Mouse (Mus musculus) testis, adult 2 months (tissue): ENCODE data around the gene 1700001O22Rik. TPM values are rescaled to one million over a fixed set of nuclear protein-coding genes. Genes with fewer than 3 reads are reported as not detected.

Source experiments
- H3K27ac ChIP-seq: fragments of 200-500 bp; 2 replicates; pipeline ENCODE4 v1.5.1; 2012; ENCODE audit warnings: low read depth, low read length; ENCODE audit not compliant: control insufficient read depth, insufficient read depth
- H3K27me3 ChIP-seq: fragments of 200-500 bp; 2 replicates; pipeline ENCODE4 v1.6.1; 2012; ENCODE audit warnings: mild to moderate bottlenecking, low read length, moderate library complexity; ENCODE audit not compliant: control insufficient read depth, insufficient read depth
- H3K36me3 ChIP-seq: fragments of 200-500 bp; 2 replicates; pipeline ENCODE4 v1.6.1; 2012; ENCODE audit warnings: mild to moderate bottlenecking, low read length; ENCODE audit not compliant: control insufficient read depth, insufficient read depth
- H3K4me1 ChIP-seq: fragments of 200-500 bp; 2 replicates; pipeline ENCODE4 v1.6.1; 2012; ENCODE audit warnings: low read length; ENCODE audit not compliant: control insufficient read depth, insufficient read depth
- H3K4me3 ChIP-seq: fragments of 200-500 bp; 2 replicates; pipeline ENCODE4 v1.5.1; 2012; ENCODE audit warnings: low read depth, mild to moderate bottlenecking, low read length, moderate library complexity, mixed read lengths; ENCODE audit not compliant: control insufficient read depth
- CTCF ChIP-seq: fragments of 200-500 bp; IDR thresholded peaks from 2 replicates; pipeline ENCODE4 v1.5.1; 2012; ENCODE audit warnings: low read depth, mild to moderate bottlenecking, inconsistent platforms, low read length, moderate library complexity; ENCODE audit not compliant: control insufficient read depth, insufficient read depth, insufficient replicate concordance
- POLR2A ChIP-seq: fragments of 200-500 bp; IDR thresholded peaks from 2 replicates; pipeline ENCODE4 v1.6.1; 2012; ENCODE audit warnings: low read depth, mild to moderate bottlenecking, inconsistent platforms, low read length, moderate library complexity; ENCODE audit not compliant: control insufficient read depth
- polyA plus RNA-seq: library from polyadenylated mRNA; depleted of rRNA; stranded (reverse); fragments of >200 nt; gene quantifications from 2 replicates; pipeline ENCODE4 v1.2.3, GENCODE M21; 2012; rRNA removed

Gene 1700001O22Rik
- 905 and 964 TPM in 2 replicates for polyA plus RNA-seq

DNA sequence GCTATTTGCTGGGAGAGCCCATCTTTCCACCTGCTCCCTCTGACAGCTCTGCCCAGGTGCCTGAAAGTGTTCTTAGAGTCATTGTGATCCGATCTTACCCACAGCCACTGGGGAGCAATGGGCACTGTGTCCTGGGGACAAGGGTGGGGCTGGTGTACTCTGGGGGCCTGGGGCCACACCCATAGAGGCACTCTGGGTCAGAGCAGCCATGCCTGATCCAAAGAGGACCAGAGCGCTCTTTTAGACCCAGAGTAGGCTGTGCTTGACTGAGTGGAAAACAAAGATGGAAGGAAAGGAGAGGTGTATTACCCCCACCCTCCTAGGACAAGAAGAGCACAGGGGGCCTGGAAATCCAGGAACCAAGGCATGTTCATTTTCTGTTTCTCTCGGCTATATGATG lies at the start of gene 1700001O22Rik:
Gene 1700001O22Rik (minus strand): TSS at position 58 of the 400 bp plus-strand sequence.
- Histone ChIP-seq H3K27me3 (no peaks in the 10 kb centered on the region), H3K27ac (no peak within 1 kb of the TSS), H3K36me3 (no peaks in the 10 kb centered on the region), H3K4me1 (peaks cover 10% of the 10 kb centered on the region), H3K4me3 (peak within 1 kb of the TSS; percentile 74)
- no peak for TF ChIP-seq CTCF
- no peak; the same call in 1 of the 2 replicates for TF ChIP-seq POLR2A

DNA sequence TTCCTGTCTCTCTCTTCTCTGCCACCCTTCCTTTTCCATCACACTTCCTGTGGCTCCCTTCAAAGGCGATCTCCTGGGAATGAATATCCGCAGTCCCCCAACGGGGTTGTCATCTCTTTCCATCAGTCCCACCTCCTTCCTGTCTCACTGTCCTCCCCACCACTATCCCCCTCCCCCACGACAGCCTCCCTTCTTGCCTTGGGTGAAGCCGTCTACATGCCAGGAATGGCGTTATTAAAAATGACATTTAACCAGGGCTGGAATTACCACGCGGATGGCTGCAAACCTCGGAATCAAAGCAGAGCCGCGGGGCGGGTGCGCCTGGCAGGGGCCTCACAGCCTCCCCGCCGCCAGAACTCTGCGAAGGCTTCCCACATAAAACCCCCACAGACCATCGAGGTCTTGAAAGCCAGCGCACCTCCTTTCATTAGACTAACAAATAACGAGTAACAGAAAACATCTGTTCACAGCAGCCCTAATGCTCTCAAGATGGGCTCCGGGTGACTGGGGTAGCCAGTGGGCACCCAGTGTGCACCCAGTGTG lies 49.4 kb upstream of the 1700001O22Rik start:
- TF ChIP-seq CTCF (no peak), POLR2A (no peak)
- Histone ChIP-seq H3K36me3 (no peaks in the 10 kb centered on the region), H3K4me1 (no peaks in the 10 kb centered on the region), H3K4me3 (no peak overlapping the region), H3K27me3 (no peaks in the 10 kb centered on the region), H3K27ac (no peak overlapping the region)

DNA sequence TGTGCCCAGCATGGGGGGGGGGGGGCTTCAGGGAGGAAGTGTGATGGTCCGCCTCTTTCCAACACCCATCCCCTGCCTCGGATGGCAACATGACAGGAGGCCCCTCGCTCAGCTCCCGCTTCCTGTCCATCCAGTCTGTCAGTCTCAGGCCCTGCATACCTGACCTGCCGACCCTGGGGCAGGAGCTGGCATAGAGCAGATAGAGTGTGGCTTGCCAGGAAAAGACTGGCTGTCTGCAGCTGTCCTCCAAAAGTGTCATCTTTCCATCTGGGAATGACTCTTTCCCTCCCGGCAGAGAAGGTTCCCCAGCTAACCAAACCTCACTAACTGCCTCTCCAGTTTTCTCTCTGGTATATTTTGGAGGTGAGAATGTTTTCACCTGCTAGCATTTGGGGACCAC lies 47.1 kb upstream of the 1700001O22Rik start:
- no peaks in the 10 kb centered on the region; the same call in 1 of the 2 replicates for H3K4me1 ChIP-seq
- no peaks in the 10 kb centered on the region for H3K27me3 ChIP-seq
- no peak for TF ChIP-seq POLR2A
- TF ChIP-seq CTCF = no peak
- H3K36me3 ChIP-seq = no peaks in the 10 kb centered on the region
- no peak overlapping the region for H3K27ac ChIP-seq
- H3K4me3 ChIP-seq = no peak overlapping the region

DNA sequence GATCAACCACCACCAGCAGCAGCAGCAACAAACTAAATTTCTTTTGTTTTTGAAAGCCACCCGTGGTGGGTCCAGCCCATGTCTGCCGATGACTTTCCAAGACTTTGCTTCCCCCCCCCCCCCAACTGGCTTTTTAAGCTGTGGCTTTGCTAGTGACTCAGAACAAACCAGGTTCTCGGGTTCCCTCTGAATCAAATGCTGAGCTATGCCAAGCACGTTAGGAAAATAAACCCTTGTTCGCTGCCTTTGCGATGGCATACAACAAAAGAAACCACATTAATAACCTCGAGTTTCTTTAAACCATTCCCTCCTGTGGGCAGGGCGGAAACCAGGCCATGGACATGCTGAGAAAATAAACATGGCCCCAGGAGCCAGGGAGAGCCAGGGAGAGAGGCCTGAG lies 44.7 kb upstream of the 1700001O22Rik start:
- H3K36me3 ChIP-seq = no peaks in the 10 kb centered on the region
- peaks cover 5% of the 10 kb centered on the region for H3K4me1 ChIP-seq
- TF ChIP-seq CTCF (no peak), POLR2A (no peak)
- no peak overlapping the region for H3K27ac ChIP-seq
- H3K27me3 ChIP-seq = no peaks in the 10 kb centered on the region; the same call in 1 of the 2 replicates
- no peak overlapping the region for H3K4me3 ChIP-seq

DNA sequence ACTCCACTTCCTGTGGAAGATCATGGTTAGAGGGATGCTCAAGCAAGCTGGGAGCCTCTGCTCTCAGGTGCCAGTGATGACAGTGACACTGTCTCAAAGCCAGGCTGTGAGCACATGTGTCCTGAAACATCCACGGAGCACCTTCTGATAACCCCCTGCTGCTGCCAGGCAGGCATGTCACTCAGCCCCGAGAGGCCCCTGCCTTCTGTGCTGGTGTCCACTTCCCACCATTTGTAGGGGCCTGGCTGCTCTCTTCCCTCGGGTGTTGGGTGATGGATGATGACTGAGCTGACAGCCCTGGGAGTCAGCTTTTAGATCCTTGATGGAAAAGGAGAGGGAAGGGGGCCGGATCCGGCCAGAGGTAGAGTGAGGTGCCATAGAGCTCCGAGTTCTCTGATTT lies 43.3 kb upstream of the 1700001O22Rik start:
- TF ChIP-seq CTCF = no peak
- TF ChIP-seq POLR2A = no peak
- Histone ChIP-seq H3K4me1 (peaks cover 5% of the 10 kb centered on the region), H3K27me3 (no peaks in the 10 kb centered on the region; the same call in 1 of the 2 replicates), H3K27ac (no peak overlapping the region), H3K4me3 (no peak overlapping the region), H3K36me3 (no peaks in the 10 kb centered on the region)

DNA sequence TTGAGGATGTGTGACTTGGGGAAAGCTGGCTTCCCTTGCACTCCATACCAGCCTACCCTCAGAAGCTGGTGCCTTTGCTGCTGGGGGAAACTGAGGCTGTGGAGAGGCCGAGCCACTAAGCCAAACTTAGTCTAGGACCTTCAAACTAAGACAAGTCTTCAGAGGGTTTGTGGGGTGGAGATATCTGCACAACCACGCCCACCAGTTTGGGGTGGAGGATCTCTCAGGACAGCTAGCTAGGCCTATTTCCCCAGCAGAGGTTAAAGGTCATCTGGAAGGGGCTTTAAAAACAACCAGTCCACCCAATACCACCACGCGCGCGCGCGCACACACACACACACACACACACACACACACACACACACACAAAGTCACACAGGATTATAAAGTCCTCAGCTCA lies 42.8 kb upstream of the 1700001O22Rik start:
- peaks cover 5% of the 10 kb centered on the region for H3K4me1 ChIP-seq
- no peaks in the 10 kb centered on the region; the same call in 1 of the 2 replicates for H3K27me3 ChIP-seq
- no peak overlapping the region for H3K27ac ChIP-seq
- H3K36me3 ChIP-seq = no peaks in the 10 kb centered on the region
- H3K4me3 ChIP-seq = no peak overlapping the region
- no peak for TF ChIP-seq POLR2A

DNA sequence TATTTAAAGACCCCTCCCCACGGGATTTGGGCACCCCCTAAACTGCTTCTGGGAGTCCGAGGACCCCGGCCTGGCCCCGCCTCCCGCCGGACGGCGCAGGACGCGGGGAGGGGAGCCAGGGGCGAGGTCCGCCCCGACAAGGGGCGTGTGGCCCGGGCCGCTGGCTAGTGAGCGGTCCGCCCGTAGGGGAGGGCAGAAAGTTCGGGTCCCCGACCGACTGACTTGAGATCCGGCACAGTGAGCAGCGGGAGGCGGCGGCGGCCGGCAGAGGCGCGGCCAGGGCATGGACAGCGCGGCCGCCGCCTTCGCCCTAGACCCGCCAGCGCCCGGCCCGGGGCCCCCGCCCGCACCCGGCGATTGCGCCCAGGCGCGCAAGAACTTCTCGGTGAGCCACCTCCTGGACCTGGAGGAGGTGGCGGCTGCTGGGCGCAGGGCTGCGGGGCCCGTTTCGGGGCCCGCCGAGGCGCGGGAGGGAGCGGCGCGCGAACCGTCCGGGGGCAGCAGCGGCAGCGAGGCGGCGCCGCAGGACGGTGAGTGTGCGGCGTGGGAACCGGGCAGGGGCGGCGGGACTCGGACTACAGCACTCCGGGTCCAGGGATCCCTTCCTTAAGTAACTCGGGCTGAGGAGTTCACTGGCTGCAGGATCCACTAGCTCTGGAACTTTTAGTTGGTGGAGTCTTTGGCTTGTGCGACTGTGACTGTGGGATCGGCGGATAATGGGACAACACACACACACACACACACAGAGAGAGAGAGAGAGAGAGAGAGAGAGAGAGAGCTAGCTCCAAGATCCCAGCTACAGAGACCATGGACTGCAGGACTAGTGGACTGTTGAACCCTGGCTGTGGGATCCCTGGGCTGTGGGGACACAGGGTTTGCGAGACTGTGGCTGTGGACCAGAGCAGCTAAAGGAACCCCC lies 42.0 kb upstream of the 1700001O22Rik start:
- no peak overlapping the region for H3K27ac ChIP-seq
- H3K4me1 ChIP-seq = peaks cover 5% of the 10 kb centered on the region
- peak overlapping the region; percentile 12 for H3K4me3 ChIP-seq
- TF ChIP-seq POLR2A (no peak), CTCF (no peak)
- H3K27me3 ChIP-seq = no peaks in the 10 kb centered on the region; the same call in 1 of the 2 replicates
- no peaks in the 10 kb centered on the region for H3K36me3 ChIP-seq

DNA sequence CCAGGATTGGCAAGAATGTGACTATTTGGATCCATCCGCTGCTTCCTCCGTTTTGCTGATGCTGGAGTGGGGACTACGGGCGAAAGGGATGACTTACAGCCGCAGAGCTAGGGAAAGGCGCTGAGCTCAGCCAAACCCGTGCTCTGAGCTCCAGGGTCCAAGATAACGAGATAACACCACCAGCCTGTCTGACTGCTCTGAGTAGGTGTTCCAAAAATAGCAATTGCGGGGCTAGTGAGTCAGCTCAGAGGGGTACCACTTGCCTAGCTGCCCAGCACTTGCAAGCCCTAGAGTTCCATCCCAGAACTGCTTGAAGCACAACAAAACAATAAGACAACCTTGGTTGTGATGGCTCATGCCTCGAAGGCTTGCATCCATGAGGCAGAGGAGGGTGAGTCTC lies 39.2 kb upstream of the 1700001O22Rik start:
- no peak overlapping the region for H3K27ac ChIP-seq
- H3K4me3 ChIP-seq = no peak overlapping the region
- H3K27me3 ChIP-seq = no peaks in the 10 kb centered on the region; the same call in 1 of the 2 replicates
- TF ChIP-seq CTCF (no peak), POLR2A (no peak)
- no peaks in the 10 kb centered on the region for H3K36me3 ChIP-seq
- H3K4me1 ChIP-seq = peaks cover 5% of the 10 kb centered on the region
